Mouse (Mus musculus) urinary bladder, adult 18-20 months (tissue): Measurements from ENCODE around the gene Lrrc51.
A peak's percentile ranks its signal among the peaks of the same experiment; 100 is the strongest.
"Not testable (repeated sequence)": the region's sequence is repeated elsewhere in the genome, so short reads cannot be mapped to it uniquely, and the experiment has no call there.

Experiments
- DNase-seq, 2 experiments: peaks; one replicate each; pipeline ENCODE4 v3.0.0; 2022; ENCODE audit warnings: low spot score in 2 of 2, mixed read lengths in 2 of 2

Gene Lrrc51

GRCm38 (mm10) chr7:101933751-101934240 lies at the start of gene Lrrc51, which contains the start of gene Numa1:
TSS of gene Lrrc51 (minus strand) at chr7:101933895.
TSS of gene Numa1 (plus strand) at chr7:101934111.
- DNase-seq = peak; percentile 90 to 98

- no peak for DNase-seq
These were observed 49.0 kb upstream of the Lrrc51 start for GRCm38 (mm10) chr7:101982735-101983134.

GRCm38 (mm10) chr7:101974505-101974904 lies 40.8 kb upstream of the Lrrc51 start:
- peak in 1 of 2 experiments; percentile 41 for DNase-seq

GRCm38 (mm10) chr7:101973730-101974129 lies 40.0 kb upstream of the Lrrc51 start:
- DNase-seq = no peak

- no peak for DNase-seq
These were observed 38.0 kb upstream of the Lrrc51 start for GRCm38 (mm10) chr7:101971721-101972120.

- DNase-seq = peak; percentile 62 to 76
These were observed 37.2 kb upstream of the Lrrc51 start for GRCm38 (mm10) chr7:101970821-101971461.

- peak in 1 of 2 experiments; percentile 88 for DNase-seq
These were observed 36.7 kb upstream of the Lrrc51 start for GRCm38 (mm10) chr7:101970429-101970775.

GRCm38 (mm10) chr7:101969694-101970428 lies 36.2 kb upstream of the Lrrc51 start:
- DNase-seq = peak; percentile 80 to 87

GRCm38 (mm10) chr7:101968751-101969150 lies 35.1 kb upstream of the Lrrc51 start:
- no peak for DNase-seq

GRCm38 (mm10) chr7:101967256-101967655 lies 33.6 kb upstream of the Lrrc51 start:
- DNase-seq = no peak

GRCm38 (mm10) chr7:101965606-101966005 lies 31.9 kb upstream of the Lrrc51 start:
- DNase-seq = no peak

- no peak for DNase-seq
These were observed 30.9 kb upstream of the Lrrc51 start for GRCm38 (mm10) chr7:101964551-101964950.

GRCm38 (mm10) chr7:101963621-101964020 lies 29.9 kb upstream of the Lrrc51 start:
- no peak for DNase-seq

GRCm38 (mm10) chr7:101962829-101963228 lies 29.1 kb upstream of the Lrrc51 start:
- no peak for DNase-seq

GRCm38 (mm10) chr7:101956911-101957310 lies 23.2 kb upstream of the Lrrc51 start:
- no peak for DNase-seq

- no peak for DNase-seq
These were observed 22.8 kb upstream of the Lrrc51 start for GRCm38 (mm10) chr7:101956481-101956880.

- no peak for DNase-seq
These were observed 22.2 kb upstream of the Lrrc51 start for GRCm38 (mm10) chr7:101955862-101956261.

- DNase-seq = no peak
These were observed 21.6 kb upstream of the Lrrc51 start for GRCm38 (mm10) chr7:101955276-101955675.

- DNase-seq = no peak
These were observed 20.5 kb upstream of the Lrrc51 start for GRCm38 (mm10) chr7:101954163-101954562.

GRCm38 (mm10) chr7:101952098-101952497 lies 18.4 kb upstream of the Lrrc51 start:
- no peak for DNase-seq

- no peak for DNase-seq
These were observed 18.0 kb upstream of the Lrrc51 start for GRCm38 (mm10) chr7:101951648-101952047.

GRCm38 (mm10) chr7:101949008-101949407 lies 15.3 kb upstream of the Lrrc51 start:
- not testable (repeated sequence) for DNase-seq

GRCm38 (mm10) chr7:101939758-101940157 lies 6.1 kb upstream of the Lrrc51 start:
- DNase-seq = no peak
